Mouse (Mus musculus) bone marrow macrophage, adult 2 months (primary cell): ENCODE data around the gene Gm20388.

Experiments
- CTCF ChIP-seq: IDR thresholded peaks from 2 replicates; pipeline ENCODE4 v1.5.1; 2012; ENCODE audit warnings: low read depth, mild to moderate bottlenecking, low read length, moderate library complexity
- POLR2A ChIP-seq: IDR thresholded peaks from 2 replicates; pipeline ENCODE4 v1.6.1; 2012; ENCODE audit warnings: mild to moderate bottlenecking, low read depth, low read length, borderline replicate concordance

DNA sequence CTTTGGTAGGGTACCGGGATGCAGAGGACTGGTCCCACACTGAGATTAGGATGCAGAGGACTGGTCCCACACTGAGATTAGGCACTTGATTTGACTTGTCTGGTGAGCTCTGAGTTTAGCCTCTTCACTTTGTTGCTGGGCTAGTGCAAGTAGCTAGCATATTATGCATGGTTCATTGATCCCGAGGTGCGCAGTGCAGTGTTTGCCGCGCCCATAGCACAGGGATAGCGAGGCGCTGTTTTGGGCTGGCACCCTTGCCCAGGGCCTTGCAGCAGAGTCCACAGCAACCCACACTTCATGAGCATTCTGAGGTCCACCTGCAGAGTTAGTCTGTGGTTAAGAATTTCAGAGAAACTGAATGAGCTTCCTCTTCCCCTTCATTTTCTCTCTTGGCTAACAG lies 2042.2 kb downstream of the Gm20388 start:
- TF ChIP-seq CTCF: no peak
- no peak for TF ChIP-seq POLR2A
